Mouse (Mus musculus) heart, postnatal 0 days (tissue): Measurements from ENCODE around the gene Shisa2.

ENCODE experiments used
- CTCF ChIP-seq: IDR thresholded peaks from 2 replicates; pipeline ENCODE4 v1.5.1; 2016; ENCODE audit warnings: antibody characterized with exemption, control low read depth, low read depth
- EP300 ChIP-seq: IDR thresholded peaks from 2 replicates; pipeline ENCODE4 v1.6.1; 2016; ENCODE audit warnings: antibody characterized with exemption, low read depth

- no peak for TF ChIP-seq CTCF
- TF ChIP-seq EP300: no peak
Measured at GRCm38 (mm10) chr14:59576385-59576784, 48.7 kb upstream of the Shisa2 start.
